Mouse (Mus musculus): ENCODE results near the gene H2-DMb2. TPM values are rescaled to one million over a fixed set of nuclear protein-coding genes. Genes with fewer than 3 reads are reported as not detected.

H2-DMb2 gene
- polyA plus RNA-seq, 1 experiment from 2014 or later: 0.16 TPM

- 80% methylated on average over 6 of the region's 6 CpGs for WGBS
- Histone ChIP-seq H3K9me3 (no peaks in the 10 kb centered on the region), H3K36me3 (replicated peaks) (peaks cover 57% of the 10 kb centered on the region), H3K4me1 (peaks cover 23% of the 10 kb centered on the region), H3K27me3 (ENCODE audit: poor library complexity, severe bottlenecking) (no peaks in the 10 kb centered on the region), H3K4me3 (no peak overlapping the region), H3K27ac (no peak overlapping the region)
- DNase-seq (ENCODE audit: extremely low spot score, low spot score): no peak
Measured at GRCm38 (mm10) chr17:34108460-34108859, 34.6 kb upstream of the H2-DMb2 start.

GRCm38 (mm10) chr17:34109038-34109805 lies 33.9 kb upstream of the H2-DMb2 start:
- Histone ChIP-seq H3K27ac (no peak overlapping the region), H3K4me3 (0 out of 2 replicates have a peak overlapping the region, but pooled peaks have one; percentile 3), H3K36me3 (replicated peaks) (peaks cover 65% of the 10 kb centered on the region), H3K4me1 (peaks cover 23% of the 10 kb centered on the region), H3K27me3 (ENCODE audit: poor library complexity, severe bottlenecking) (no peaks in the 10 kb centered on the region), H3K9me3 (no peaks in the 10 kb centered on the region)
- WGBS: 81% methylated on average over 14 of the region's 14 CpGs
- DNase-seq (ENCODE audit: extremely low spot score, low spot score): no peak

GRCm38 (mm10) chr17:34109806-34110195 lies 33.3 kb upstream of the H2-DMb2 start:
- Histone ChIP-seq H3K4me3 (no peak overlapping the region), H3K27me3 (ENCODE audit: poor library complexity, severe bottlenecking) (no peaks in the 10 kb centered on the region), H3K36me3 (replicated peaks) (peaks cover 71% of the 10 kb centered on the region), H3K4me1 (peaks cover 26% of the 10 kb centered on the region), H3K9me3 (no peaks in the 10 kb centered on the region), H3K27ac (no peak overlapping the region)
- DNase-seq (ENCODE audit: extremely low spot score, low spot score): no peak
- WGBS: 76% methylated on average over 3 of the region's 3 CpGs

GRCm38 (mm10) chr17:34110309-34110708 lies 32.8 kb upstream of the H2-DMb2 start:
- Histone ChIP-seq H3K4me1 (peaks cover 31% of the 10 kb centered on the region), H3K9me3 (no peaks in the 10 kb centered on the region), H3K27ac (no peak overlapping the region), H3K4me3 (no peak overlapping the region), H3K36me3 (replicated peaks) (peaks cover 76% of the 10 kb centered on the region), H3K27me3 (ENCODE audit: poor library complexity, severe bottlenecking) (no peaks in the 10 kb centered on the region)
- 71% methylated on average over 8 of the region's 8 CpGs for WGBS
- DNase-seq (ENCODE audit: extremely low spot score, low spot score): no peak

GRCm38 (mm10) chr17:34114114-34114513 lies 29.0 kb upstream of the H2-DMb2 start:
- no peak for DNase-seq (ENCODE audit: extremely low spot score, low spot score)
- H3K4me3 ChIP-seq: no peak overlapping the region
- no peaks in the 10 kb centered on the region for H3K27me3 ChIP-seq (ENCODE audit: poor library complexity, severe bottlenecking)
- peaks cover 50% of the 10 kb centered on the region for H3K4me1 ChIP-seq
- H3K27ac ChIP-seq: no peak overlapping the region
- 92% methylated on average over 7 of the region's 7 CpGs for WGBS
- H3K9me3 ChIP-seq: no peaks in the 10 kb centered on the region
- H3K36me3 ChIP-seq (replicated peaks): peaks cover 100% of the 10 kb centered on the region

- Histone ChIP-seq H3K36me3 (replicated peaks) (peaks cover 75% of the 10 kb centered on the region), H3K4me3 (peak overlapping the region; percentile 95), H3K9me3 (no peaks in the 10 kb centered on the region), H3K27me3 (ENCODE audit: poor library complexity, severe bottlenecking) (no peaks in the 10 kb centered on the region), H3K4me1 (peaks cover 48% of the 10 kb centered on the region), H3K27ac (peak overlapping the region; percentile 12; the same call in 1 of the 2 replicates)
- DNase-seq (ENCODE audit: extremely low spot score, low spot score): no peak
- 59% methylated on average over 7 of the region's 7 CpGs for WGBS
Measured at GRCm38 (mm10) chr17:34116736-34117370, 26.3 kb upstream of the H2-DMb2 start.

- H3K27ac ChIP-seq: peak overlapping the region; percentile 100
- 3% methylated on average over 5 of the region's 5 CpGs for WGBS
- H3K4me3 ChIP-seq: peak overlapping the region; percentile 95
- H3K9me3 ChIP-seq: no peaks in the 10 kb centered on the region
- peaks cover 47% of the 10 kb centered on the region for H3K4me1 ChIP-seq
- DNase-seq (ENCODE audit: extremely low spot score, low spot score): no peak
- peaks cover 68% of the 10 kb centered on the region for H3K36me3 ChIP-seq (replicated peaks)
- H3K27me3 ChIP-seq (ENCODE audit: poor library complexity, severe bottlenecking): no peaks in the 10 kb centered on the region
Measured at GRCm38 (mm10) chr17:34117421-34118112, 25.5 kb upstream of the H2-DMb2 start.

GRCm38 (mm10) chr17:34118113-34118872 lies 24.8 kb upstream of the H2-DMb2 start:
- peak overlapping the region; percentile 100 for H3K27ac ChIP-seq
- H3K4me3 ChIP-seq: peak overlapping the region; percentile 95
- H3K27me3 ChIP-seq (ENCODE audit: poor library complexity, severe bottlenecking): no peaks in the 10 kb centered on the region
- H3K36me3 ChIP-seq (replicated peaks): peaks cover 61% of the 10 kb centered on the region
- DNase-seq (ENCODE audit: extremely low spot score, low spot score): peak; percentile 59
- H3K9me3 ChIP-seq: no peaks in the 10 kb centered on the region
- peaks cover 53% of the 10 kb centered on the region for H3K4me1 ChIP-seq
- under 1% methylated on average over 67 of the region's 67 CpGs for WGBS

GRCm38 (mm10) chr17:34118873-34119248 lies 24.2 kb upstream of the H2-DMb2 start:
- H3K4me3 ChIP-seq: peak overlapping the region; percentile 95
- no peaks in the 10 kb centered on the region for H3K27me3 ChIP-seq (ENCODE audit: poor library complexity, severe bottlenecking)
- H3K27ac ChIP-seq: peak overlapping the region; percentile 100
- peaks cover 55% of the 10 kb centered on the region for H3K36me3 ChIP-seq (replicated peaks)
- under 1% methylated on average over 38 of the region's 38 CpGs for WGBS
- DNase-seq (ENCODE audit: extremely low spot score, low spot score): no peak
- no peaks in the 10 kb centered on the region for H3K9me3 ChIP-seq
- H3K4me1 ChIP-seq: peaks cover 58% of the 10 kb centered on the region

GRCm38 (mm10) chr17:34119249-34120179 lies 23.6 kb upstream of the H2-DMb2 start, which contains the start of gene H2-DMa:
Gene H2-DMa, plus strand, starts transcription at chr17:34119541.
- no peaks in the 10 kb centered on the region for H3K27me3 ChIP-seq (ENCODE audit: poor library complexity, severe bottlenecking)
- no peaks in the 10 kb centered on the region for H3K9me3 ChIP-seq
- H3K4me3 ChIP-seq: peak within 1 kb of the TSS; percentile 95
- peaks cover 49% of the 10 kb centered on the region for H3K36me3 ChIP-seq (replicated peaks)
- H3K27ac ChIP-seq: peak within 1 kb of the TSS; percentile 100
- peaks cover 61% of the 10 kb centered on the region for H3K4me1 ChIP-seq
- DNase-seq (ENCODE audit: extremely low spot score, low spot score): peak; percentile 97
- under 1% methylated on average over 96 of the region's 96 CpGs for WGBS

- peak overlapping the region; percentile 95 for H3K4me3 ChIP-seq
- H3K36me3 ChIP-seq (replicated peaks): peaks cover 45% of the 10 kb centered on the region
- peaks cover 54% of the 10 kb centered on the region for H3K4me1 ChIP-seq
- peak; percentile 85 for DNase-seq (ENCODE audit: extremely low spot score, low spot score)
- H3K27me3 ChIP-seq (ENCODE audit: poor library complexity, severe bottlenecking): no peaks in the 10 kb centered on the region
- WGBS: 0% methylated on average over 40 of the region's 42 CpGs
- H3K9me3 ChIP-seq: no peaks in the 10 kb centered on the region
- peak overlapping the region; percentile 100 for H3K27ac ChIP-seq
Measured at GRCm38 (mm10) chr17:34120180-34120723, 22.9 kb upstream of the H2-DMb2 start.

All from forebrain, embryonic 10.5 days (tissue).